Mouse (Mus musculus): Measurements from ENCODE around the gene Opcml. TPM values are rescaled to one million over a fixed set of nuclear protein-coding genes. Genes with fewer than 3 reads are reported as not detected.

Gene Opcml
- polyA plus RNA-seq, 1 experiment from 2014 or later, result 2.5 TPM

- H3K4me1 ChIP-seq (replicated peaks), result no peaks in the 10 kb centered on the region
- no peak overlapping the region for H3K4me3 ChIP-seq
- no peaks in the 10 kb centered on the region for H3K27me3 ChIP-seq (ENCODE audit: insufficient read depth, poor library complexity, severe bottlenecking)
- H3K36me3 ChIP-seq, result no peaks in the 10 kb centered on the region
- H3K27ac ChIP-seq, result no peak overlapping the region
- peaks cover 5% of the 10 kb centered on the region; the same call in 1 of the 2 replicates for H3K9me3 ChIP-seq
- no peak for DNase-seq (ENCODE audit: low spot score)
These were observed 192.0 kb downstream of the Opcml start for GRCm38 (mm10) chr9:27982576-27982975.

DNA sequence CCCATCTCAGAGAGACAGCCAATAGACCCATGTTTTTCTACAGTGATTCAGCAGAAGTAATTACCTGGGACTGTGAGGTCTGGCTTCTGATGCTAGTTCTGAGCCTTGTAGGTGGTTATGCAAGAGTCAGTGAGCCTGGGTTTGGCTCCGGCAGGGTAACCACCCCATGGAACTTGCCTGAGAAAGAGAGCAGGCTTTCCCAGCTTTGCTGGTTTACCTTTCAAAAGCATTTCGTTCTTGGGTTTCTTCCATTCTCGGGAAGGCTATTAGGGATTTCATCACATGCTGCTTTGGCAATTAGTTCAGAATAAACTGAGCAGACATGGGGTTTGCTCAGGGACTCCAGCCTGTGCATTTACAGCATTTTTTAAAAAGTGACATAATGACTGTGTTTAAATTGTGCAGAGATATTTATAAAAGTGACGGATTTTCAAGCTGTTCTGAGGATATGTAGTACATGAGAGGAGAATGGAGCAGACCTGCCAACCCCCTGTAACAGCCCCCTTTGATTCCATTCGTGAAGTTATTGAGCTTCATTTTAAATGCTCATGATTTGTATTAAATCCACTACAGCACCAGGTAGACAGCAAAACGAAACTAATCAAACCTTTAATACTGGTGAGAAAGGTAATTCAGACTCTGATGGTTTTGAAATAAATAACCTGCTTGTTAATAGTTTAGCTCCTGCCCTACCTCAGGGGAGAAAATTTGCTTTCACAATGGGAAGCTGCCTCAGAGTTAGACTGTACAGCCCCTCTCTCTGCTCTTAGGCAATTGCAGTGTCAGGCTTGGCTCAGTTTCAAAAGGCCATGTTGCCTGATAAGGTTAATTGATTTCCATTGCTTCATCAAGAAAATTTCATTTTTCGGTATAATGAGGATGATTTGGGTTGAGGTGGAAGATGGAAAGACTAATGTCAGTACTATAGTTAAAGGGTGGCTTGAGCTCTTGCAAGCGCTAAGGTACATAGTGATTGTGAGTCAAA lies 196.3 kb downstream of the Opcml start:
- WGBS, result 86% methylated on average over 8 of the region's 8 CpGs
- no peak for DNase-seq (ENCODE audit: low spot score)
- Histone ChIP-seq H3K4me1 (replicated peaks) (no peaks in the 10 kb centered on the region), H3K9me3 (no peaks in the 10 kb centered on the region), H3K4me3 (no peak overlapping the region), H3K27ac (no peak overlapping the region), H3K36me3 (no peaks in the 10 kb centered on the region), H3K27me3 (ENCODE audit: insufficient read depth, poor library complexity, severe bottlenecking) (no peaks in the 10 kb centered on the region)

DNA sequence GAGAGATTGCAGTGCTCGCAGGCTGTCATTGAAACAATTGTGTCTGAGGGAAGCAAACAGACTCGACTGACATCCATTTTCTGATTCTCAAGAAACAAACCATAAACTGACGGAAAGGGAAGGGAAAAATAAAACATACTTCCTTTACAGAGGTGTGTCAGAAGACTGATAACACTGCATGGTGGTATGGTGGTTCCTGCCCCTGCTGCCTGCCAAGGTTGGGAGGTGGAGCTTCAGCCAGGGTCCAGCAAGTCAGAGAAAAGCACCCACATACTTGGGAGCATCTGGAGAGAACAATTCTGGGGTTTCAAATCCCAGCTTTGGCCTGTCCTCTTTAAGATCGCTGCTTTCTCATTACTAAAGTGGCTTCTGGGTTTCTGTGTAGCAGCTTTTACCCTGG lies 201.0 kb downstream of the Opcml start:
- Histone ChIP-seq H3K36me3 (no peaks in the 10 kb centered on the region), H3K27ac (no peak overlapping the region), H3K4me1 (replicated peaks) (no peaks in the 10 kb centered on the region), H3K4me3 (no peak overlapping the region), H3K27me3 (ENCODE audit: insufficient read depth, poor library complexity, severe bottlenecking) (no peaks in the 10 kb centered on the region), H3K9me3 (no peaks in the 10 kb centered on the region)
- 89% methylated on average over 4 of the region's 4 CpGs for WGBS
- DNase-seq (ENCODE audit: low spot score), result no peak

DNA sequence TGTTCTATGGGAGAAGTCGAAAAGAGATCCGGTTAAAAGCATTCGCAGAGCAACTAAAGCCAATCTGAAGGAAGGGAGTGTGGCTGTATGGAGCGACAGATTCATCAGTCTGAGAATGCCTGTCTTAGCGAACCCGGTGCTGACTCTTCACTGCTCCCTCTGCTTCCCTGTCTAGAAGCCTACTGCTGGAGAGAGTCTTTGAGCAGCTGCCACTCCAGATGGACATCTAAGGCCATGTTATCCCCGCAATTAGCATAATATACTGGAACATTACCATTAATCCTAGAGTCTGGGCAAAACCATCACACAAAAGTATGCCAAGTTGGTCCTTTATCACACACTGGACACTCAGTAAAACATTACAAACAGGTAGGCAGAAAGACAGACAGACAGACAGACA lies 206.0 kb downstream of the Opcml start:
- Histone ChIP-seq H3K27ac (no peak overlapping the region), H3K9me3 (no peaks in the 10 kb centered on the region), H3K27me3 (ENCODE audit: insufficient read depth, poor library complexity, severe bottlenecking) (no peaks in the 10 kb centered on the region), H3K4me1 (replicated peaks) (no peaks in the 10 kb centered on the region), H3K4me3 (no peak overlapping the region), H3K36me3 (no peaks in the 10 kb centered on the region)
- WGBS, result 92% methylated on average over 7 of the region's 7 CpGs
- DNase-seq (ENCODE audit: low spot score), result no peak

- DNase-seq (ENCODE audit: low spot score), result no peak
These were observed 208.2 kb downstream of the Opcml start for GRCm38 (mm10) chr9:27998767-27999166.

DNA sequence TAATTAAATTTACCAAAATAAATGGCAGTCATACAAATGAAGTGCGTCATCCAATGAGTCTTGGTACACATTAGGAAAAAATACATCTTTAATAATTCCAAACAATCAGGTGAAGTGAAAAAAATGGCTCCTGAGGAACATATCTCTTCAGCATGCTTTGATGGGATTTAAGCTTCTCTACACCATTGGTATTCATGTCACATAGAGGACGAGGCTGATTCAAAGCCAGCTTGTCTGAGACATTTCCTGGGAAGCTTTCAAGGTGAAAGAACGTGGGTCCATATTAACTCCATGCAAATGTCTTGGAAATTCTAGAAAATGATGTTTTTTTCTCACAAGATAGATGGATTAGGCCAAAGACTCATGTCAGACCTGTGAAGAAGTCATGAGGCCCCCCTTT lies 212.6 kb downstream of the Opcml start:
- no peak overlapping the region for H3K27ac ChIP-seq
- H3K9me3 ChIP-seq, result no peaks in the 10 kb centered on the region
- no peaks in the 10 kb centered on the region for H3K4me1 ChIP-seq (replicated peaks)
- no peaks in the 10 kb centered on the region for H3K27me3 ChIP-seq (ENCODE audit: insufficient read depth, poor library complexity, severe bottlenecking)
- H3K4me3 ChIP-seq, result no peak overlapping the region
- WGBS, result 87% methylated on average over 3 of the region's 3 CpGs
- DNase-seq (ENCODE audit: low spot score), result no peak
- no peaks in the 10 kb centered on the region for H3K36me3 ChIP-seq

More at GRCm38 (mm10) chr9:27998767-27999166, 208.2 kb downstream of the Opcml start:
- Histone ChIP-seq H3K27ac (no peak overlapping the region), H3K4me3 (no peak overlapping the region), H3K36me3 (no peaks in the 10 kb centered on the region), H3K9me3 (no peaks in the 10 kb centered on the region), H3K4me1 (replicated peaks) (no peaks in the 10 kb centered on the region), H3K27me3 (ENCODE audit: insufficient read depth, poor library complexity, severe bottlenecking) (no peaks in the 10 kb centered on the region)
- WGBS, result 63% methylated on average over 4 of the region's 4 CpGs

- H3K36me3 ChIP-seq, result no peaks in the 10 kb centered on the region
- DNase-seq (ENCODE audit: low spot score), result no peak
- H3K27me3 ChIP-seq (ENCODE audit: insufficient read depth, poor library complexity, severe bottlenecking), result no peaks in the 10 kb centered on the region
- H3K27ac ChIP-seq, result no peak overlapping the region
- no peaks in the 10 kb centered on the region for H3K4me1 ChIP-seq (replicated peaks)
- no peak overlapping the region for H3K4me3 ChIP-seq
- no peaks in the 10 kb centered on the region for H3K9me3 ChIP-seq
- WGBS, result 65% methylated on average over 8 of the region's 8 CpGs
These were observed 220.9 kb downstream of the Opcml start for GRCm38 (mm10) chr9:28011483-28011882.

GRCm38 (mm10) chr9:28012664-28013063 lies 222.1 kb downstream of the Opcml start:
- no peak for DNase-seq (ENCODE audit: low spot score)
- no peaks in the 10 kb centered on the region for H3K36me3 ChIP-seq
- 80% methylated on average over 7 of the region's 7 CpGs for WGBS

DNA sequence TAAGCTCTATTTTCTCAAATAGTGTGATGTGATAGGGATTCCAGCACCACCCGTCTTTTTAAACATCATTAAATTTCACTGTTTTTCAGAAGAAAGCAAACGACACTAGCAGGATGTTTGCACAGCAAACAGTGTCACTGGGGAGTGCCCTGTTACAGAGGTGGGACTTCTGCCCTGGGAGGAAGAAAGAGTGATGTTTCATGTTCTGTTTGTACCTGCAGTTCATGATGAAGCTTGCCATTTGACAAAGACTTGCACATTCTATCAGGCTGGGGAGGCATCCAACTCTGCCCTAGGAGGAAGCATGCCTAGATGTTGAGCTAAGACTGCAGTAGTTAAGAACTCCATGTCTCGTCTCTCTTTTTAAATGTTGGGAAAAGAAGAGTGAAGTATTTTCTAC lies 222.6 kb downstream of the Opcml start:
- Histone ChIP-seq H3K27me3 (ENCODE audit: insufficient read depth, poor library complexity, severe bottlenecking) (no peaks in the 10 kb centered on the region), H3K9me3 (no peaks in the 10 kb centered on the region), H3K27ac (no peak overlapping the region), H3K4me3 (no peak overlapping the region), H3K36me3 (no peaks in the 10 kb centered on the region), H3K4me1 (replicated peaks) (no peaks in the 10 kb centered on the region)
- 68% methylated on average over 3 of the region's 3 CpGs for WGBS
- DNase-seq (ENCODE audit: low spot score), result no peak

More at GRCm38 (mm10) chr9:28012664-28013063, 222.1 kb downstream of the Opcml start:
- H3K27ac ChIP-seq, result no peak overlapping the region
- H3K27me3 ChIP-seq (ENCODE audit: insufficient read depth, poor library complexity, severe bottlenecking), result no peaks in the 10 kb centered on the region
- H3K4me1 ChIP-seq (replicated peaks), result no peaks in the 10 kb centered on the region
- no peak overlapping the region for H3K4me3 ChIP-seq
- H3K9me3 ChIP-seq, result no peaks in the 10 kb centered on the region

- no peaks in the 10 kb centered on the region for H3K36me3 ChIP-seq
- DNase-seq (ENCODE audit: low spot score), result no peak
- no peak overlapping the region for H3K4me3 ChIP-seq
- no peaks in the 10 kb centered on the region for H3K9me3 ChIP-seq
- H3K27ac ChIP-seq, result no peak overlapping the region
- 87% methylated on average over 5 of the region's 5 CpGs for WGBS
- H3K4me1 ChIP-seq (replicated peaks), result no peaks in the 10 kb centered on the region
- H3K27me3 ChIP-seq (ENCODE audit: insufficient read depth, poor library complexity, severe bottlenecking), result no peaks in the 10 kb centered on the region
These were observed 237.6 kb downstream of the Opcml start for GRCm38 (mm10) chr9:28028156-28028555.

DNA sequence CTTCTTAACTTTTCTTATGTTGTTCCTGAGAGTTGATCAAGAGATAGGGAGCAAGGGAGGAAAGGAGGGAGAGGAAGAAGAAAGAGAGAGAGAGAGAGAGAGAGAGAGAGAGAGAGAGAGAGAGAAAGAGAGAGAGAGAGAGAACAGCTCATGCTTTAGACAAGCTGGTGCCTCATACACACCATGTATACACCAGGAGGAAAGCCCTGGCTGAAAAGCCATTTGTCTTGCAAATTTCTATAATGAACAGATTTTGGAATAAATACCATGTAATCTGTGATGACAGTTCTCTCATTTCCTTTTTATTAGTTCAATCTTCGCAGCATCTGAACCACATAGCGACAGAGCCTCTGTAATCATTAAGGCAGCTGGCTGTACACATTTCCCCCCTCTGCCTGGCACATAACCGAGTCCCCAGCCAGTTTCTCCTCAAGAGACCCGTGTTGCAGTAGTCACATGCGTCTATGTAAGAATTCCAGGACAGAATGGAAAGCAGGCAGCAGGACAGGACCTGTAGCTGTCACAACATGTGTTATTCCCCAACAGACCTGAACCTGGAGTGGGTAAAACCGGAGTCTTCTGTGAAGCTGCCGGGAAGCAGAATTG lies 238.3 kb downstream of the Opcml start:
- no peaks in the 10 kb centered on the region for H3K36me3 ChIP-seq
- H3K27me3 ChIP-seq (ENCODE audit: insufficient read depth, poor library complexity, severe bottlenecking), result no peaks in the 10 kb centered on the region
- WGBS, result 83% methylated on average over 7 of the region's 7 CpGs
- no peaks in the 10 kb centered on the region for H3K4me1 ChIP-seq (replicated peaks)
- no peak overlapping the region for H3K27ac ChIP-seq
- no peak overlapping the region for H3K4me3 ChIP-seq
- no peaks in the 10 kb centered on the region for H3K9me3 ChIP-seq
- DNase-seq (ENCODE audit: low spot score), result no peak

DNA sequence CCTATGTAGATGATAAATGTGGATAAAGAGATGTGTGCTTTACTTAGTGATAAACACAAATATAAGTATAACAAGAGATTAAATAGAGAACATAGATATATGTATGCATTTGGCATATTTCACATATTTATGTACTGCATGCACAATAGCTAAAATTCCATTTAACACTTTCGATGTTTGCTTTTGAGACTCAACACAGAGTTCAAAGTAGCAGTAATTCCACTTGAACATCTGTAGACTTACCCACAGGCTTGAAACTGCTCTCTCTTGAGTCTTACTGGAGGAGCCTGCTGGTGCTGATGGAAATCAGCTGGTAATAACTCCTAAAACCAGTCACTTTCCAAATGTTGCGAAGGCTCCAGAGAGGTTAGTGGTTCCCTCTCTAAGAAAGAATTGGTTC lies 258.6 kb downstream of the Opcml start:
- Histone ChIP-seq H3K4me1 (replicated peaks) (no peaks in the 10 kb centered on the region), H3K36me3 (no peaks in the 10 kb centered on the region), H3K27ac (no peak overlapping the region), H3K4me3 (no peak overlapping the region), H3K27me3 (ENCODE audit: insufficient read depth, poor library complexity, severe bottlenecking) (no peaks in the 10 kb centered on the region), H3K9me3 (no peaks in the 10 kb centered on the region)
- 91% methylated on average over 2 of the region's 2 CpGs for WGBS
- no peak for DNase-seq (ENCODE audit: low spot score)

DNA sequence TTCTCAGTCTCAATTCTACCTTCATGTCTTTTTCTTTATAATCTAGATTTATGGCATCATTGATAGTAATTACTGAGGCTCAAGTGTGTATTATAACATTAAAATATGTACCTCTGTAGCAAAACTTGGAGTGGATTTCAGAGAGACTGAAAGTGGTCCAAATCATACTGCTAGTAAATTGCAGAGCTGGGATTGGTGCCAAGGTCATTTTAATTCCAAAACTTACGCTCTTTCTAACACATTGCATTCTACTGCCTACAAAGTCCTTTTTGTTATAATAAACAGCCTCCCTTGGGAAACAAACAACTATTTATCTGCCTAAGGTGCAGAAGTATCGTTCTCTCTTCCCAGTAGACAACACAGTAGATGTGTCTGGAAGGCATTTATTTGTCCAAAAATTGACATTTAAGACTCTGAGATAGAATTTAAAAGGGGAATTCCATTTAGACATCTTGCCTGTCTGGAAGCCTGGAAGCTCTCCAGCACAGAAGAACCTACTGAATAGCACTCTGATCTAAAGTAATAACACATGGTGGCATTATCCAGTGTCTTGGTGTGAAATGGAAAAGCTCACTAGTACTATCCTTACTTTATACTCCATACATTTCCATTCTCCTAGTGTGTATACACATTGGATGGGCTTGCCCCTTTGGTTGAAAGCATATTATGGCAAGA lies 266.7 kb downstream of the Opcml start:
- Histone ChIP-seq H3K4me1 (replicated peaks) (no peaks in the 10 kb centered on the region), H3K27me3 (ENCODE audit: insufficient read depth, poor library complexity, severe bottlenecking) (no peaks in the 10 kb centered on the region), H3K36me3 (no peaks in the 10 kb centered on the region), H3K27ac (no peak overlapping the region), H3K9me3 (no peaks in the 10 kb centered on the region), H3K4me3 (no peak overlapping the region)
- DNase-seq (ENCODE audit: low spot score), result no peak
- 90% methylated on average over 2 of the region's 2 CpGs for WGBS

All from hindbrain, embryonic 10.5 days (tissue).